13 mouse cellular contexts compared by ENCODE assay signal in the genomic region with DNA sequence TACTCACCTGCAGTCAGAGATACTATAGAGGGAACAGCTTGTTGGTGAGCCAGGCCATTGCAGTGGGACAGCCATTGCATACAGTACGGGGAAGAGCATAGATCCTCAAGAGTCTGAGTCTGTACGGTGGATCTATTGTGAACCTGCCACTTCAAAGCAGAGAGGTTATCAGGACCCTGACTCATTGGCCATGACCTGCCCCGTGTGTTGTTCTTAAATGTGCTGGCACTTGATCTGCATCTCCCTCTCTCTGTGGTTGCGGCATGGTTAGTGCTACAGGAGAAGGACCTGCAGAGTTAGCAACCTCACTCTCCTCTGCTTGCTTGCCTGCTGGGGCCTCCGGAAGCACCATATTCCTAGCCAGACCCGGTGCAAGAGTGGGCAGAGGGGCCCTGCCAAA. TPM values are rescaled to one million over a fixed set of nuclear protein-coding genes. Genes with fewer than 3 reads are reported as not detected.
DNase-seq lines count a peak whose midpoint lies in the region; ATAC-seq and TF ChIP-seq lines count a peak whose summit lies in the region.
"Had no signal": no experiment of that assay in that cellular context is flagged by ENCODE, and none has a peak within 500 bp of the region (broad histone marks: within the 10 kb centered on the region; RNA-seq: fewer than 3 reads in every experiment).

No protein-coding gene starts in this region.

- H3K27me3 ChIP-seq in intestine, postnatal 0 days (replicated peaks; ENCODE audit: control insufficient read depth, insufficient read depth, low read length), result no peaks in the 10 kb centered on the region
- no peaks in the 10 kb centered on the region for H3K27me3 ChIP-seq in intestine, embryonic 16.5 days (replicated peaks; ENCODE audit: control insufficient read depth, insufficient read depth, low read length)
- H3K27me3 ChIP-seq in limb, embryonic 13.5 days, result no peaks in the 10 kb centered on the region
- no peaks in the 10 kb centered on the region for H3K27me3 ChIP-seq in small intestine, adult 2 months (ENCODE audit: control insufficient read depth, insufficient read depth, low read length)
- H3K27me3 ChIP-seq: intestine, embryonic 15.5 days; neural tube, embryonic 12.5 days had no signal

- intact Hi-C loops in gastrocnemius, adult 2 months (cut with DNase I), result no loop called here

- H3K27ac ChIP-seq in gastrocnemius, adult 2 months, result no peak overlapping the region
- H3K27ac ChIP-seq in intestine, postnatal 0 days (ENCODE audit: low read depth, low read length), result no peak overlapping the region
- no peak overlapping the region for H3K27ac ChIP-seq in intestine, embryonic 16.5 days (ENCODE audit: low read length)
- no peak overlapping the region for H3K27ac ChIP-seq in limb, embryonic 13.5 days
- H3K27ac ChIP-seq in small intestine, adult 2 months (ENCODE audit: insufficient read depth, low read depth, low read length), result no peak overlapping the region
- H3K27ac ChIP-seq: intestine, embryonic 15.5 days; midbrain, embryonic 15.5 days; neural tube, embryonic 12.5 days had no signal

- no peaks in the 10 kb centered on the region for H3K9me3 ChIP-seq in intestine, postnatal 0 days (ENCODE audit: control insufficient read depth)
- no peaks in the 10 kb centered on the region for H3K9me3 ChIP-seq in intestine, embryonic 16.5 days (ENCODE audit: control insufficient read depth, low read length)
- H3K9me3 ChIP-seq in limb, embryonic 13.5 days, result no peaks in the 10 kb centered on the region
- H3K9me3 ChIP-seq: intestine, embryonic 15.5 days; midbrain, embryonic 15.5 days; neural tube, embryonic 12.5 days had no signal

- no peak overlapping the region for H3K9ac ChIP-seq in intestine, postnatal 0 days (ENCODE audit: low read depth, low read length)
- no peak overlapping the region for H3K9ac ChIP-seq in intestine, embryonic 16.5 days (ENCODE audit: low read depth, low read length)
- no peak overlapping the region for H3K9ac ChIP-seq in limb, embryonic 13.5 days
- H3K9ac ChIP-seq: intestine, embryonic 15.5 days; midbrain, embryonic 15.5 days; neural tube, embryonic 12.5 days had no signal

- TF ChIP-seq POLR2A in small intestine, adult 2 months (IDR thresholded peaks at IDR 0.05; ENCODE audit: low read depth, low read length), result no peak

- H3K4me3 ChIP-seq in gastrocnemius, adult 2 months, result peak overlapping the region; percentile 89
- no peak overlapping the region for H3K4me3 ChIP-seq in intestine, postnatal 0 days (ENCODE audit: low read depth, low read length)
- H3K4me3 ChIP-seq in intestine, embryonic 16.5 days (ENCODE audit: low read length), result no peak overlapping the region
- no peak overlapping the region for H3K4me3 ChIP-seq in limb, embryonic 13.5 days
- peak overlapping the region; percentile 10 for H3K4me3 ChIP-seq in small intestine, adult 2 months (ENCODE audit: low read depth, low read length)
- H3K4me3 ChIP-seq: intestine, embryonic 15.5 days; midbrain, embryonic 15.5 days; neural tube, embryonic 12.5 days had no signal

- TF ChIP-seq CTCF in gastrocnemius, adult 2 months (IDR thresholded peaks at IDR 0.05), result no peak
- no peak for TF ChIP-seq CTCF in intestine, postnatal 0 days (IDR thresholded peaks at IDR 0.05; ENCODE audit: low read depth)
- TF ChIP-seq CTCF in small intestine, adult 2 months (IDR thresholded peaks at IDR 0.05; ENCODE audit: extremely low read depth, insufficient read length, insufficient replicate concordance, low read depth, low read length), result no peak

- peak overlapping the region; percentile 93; the same call in 1 of the 2 replicates for H3K4me2 ChIP-seq in intestine, postnatal 0 days (replicated peaks; ENCODE audit: low read depth)
- no peak overlapping the region for H3K4me2 ChIP-seq in intestine, embryonic 16.5 days (ENCODE audit: low read depth, low read length)
- 0 out of 2 replicates have a peak overlapping the region, but pooled peaks have one; percentile 87 for H3K4me2 ChIP-seq in limb, embryonic 13.5 days (replicated peaks)
- H3K4me2 ChIP-seq: intestine, embryonic 15.5 days; midbrain, embryonic 15.5 days; neural tube, embryonic 12.5 days had no signal

- no peak for ATAC-seq in intestine, postnatal 0 days
- no peak for ATAC-seq in intestine, embryonic 16.5 days
- no peak for ATAC-seq in limb, embryonic 13.5 days (ENCODE audit: low FRiP score, low read depth)
- ATAC-seq: intestine, embryonic 15.5 days; midbrain, embryonic 15.5 days had no signal

- no peak for DNase-seq in gastrocnemius, adult 2 months
- DNase-seq in gastrocnemius, postnatal 25 days, result no peak
- no peak for DNase-seq in kidney, adult 11 months
- DNase-seq in adrenal gland, postnatal 25 days, result no peak
- DNase-seq: kidney, postnatal 14 days; thymus, postnatal 36 days had no signal

- H3K36me3 ChIP-seq in intestine, postnatal 0 days (ENCODE audit: control insufficient read depth, insufficient read depth), result no peaks in the 10 kb centered on the region
- no peaks in the 10 kb centered on the region for H3K36me3 ChIP-seq in intestine, embryonic 16.5 days (ENCODE audit: control insufficient read depth, insufficient read depth, low read length)
- no peaks in the 10 kb centered on the region for H3K36me3 ChIP-seq in limb, embryonic 13.5 days
- H3K36me3 ChIP-seq in small intestine, adult 2 months (ENCODE audit: control insufficient read depth, insufficient read depth, low read length), result no peaks in the 10 kb centered on the region
- H3K36me3 ChIP-seq: intestine, embryonic 15.5 days; midbrain, embryonic 15.5 days; neural tube, embryonic 12.5 days had no signal

- 0 out of 2 replicates have a peak, but pooled peaks cover 3% of the 10 kb centered on the region for H3K4me1 ChIP-seq in intestine, postnatal 0 days (replicated peaks; ENCODE audit: control insufficient read depth, insufficient read depth, low read length)
- H3K4me1 ChIP-seq in intestine, embryonic 16.5 days (ENCODE audit: control insufficient read depth, insufficient read depth, low read length), result peaks cover 8% of the 10 kb centered on the region; the same call in 1 of the 2 replicates
- peaks cover 21% of the 10 kb centered on the region for H3K4me1 ChIP-seq in limb, embryonic 13.5 days
- H3K4me1 ChIP-seq in small intestine, adult 2 months (ENCODE audit: control insufficient read depth, insufficient read depth, insufficient read length, low read length), result peaks cover 7% of the 10 kb centered on the region

- WGBS in intestine, postnatal 0 days, result 70% methylated on average over 6 of the region's 6 CpGs
- WGBS in intestine, embryonic 16.5 days, result 70% methylated on average over 6 of the region's 6 CpGs
- 82% methylated on average over 6 of the region's 6 CpGs for WGBS in limb, embryonic 13.5 days
- WGBS in small intestine, adult 2 months, result 53% methylated on average over 6 of the region's 6 CpGs

RNA-seq across cellular contexts. Expression of a gene that starts 43.7 kb away (rescaled TPM):
- total RNA-seq in gastrocnemius, adult 2 months (2021), result 1 to 10 TPM; 3.0 to 3.4 TPM
- total RNA-seq in gastrocnemius, postnatal 25 days (2021), result 1 to 10 TPM; 1.8 to 2.3 TPM
- polyA plus RNA-seq in intestine, postnatal 0 days (2015; fragmentation: Nextera tagmentation; extraction: Ambion mirVana), result 5.4 and 5.9 TPM in 2 replicates
- 5.0 and 5.4 TPM in 2 replicates for polyA plus RNA-seq in intestine, embryonic 16.5 days (2015; fragmentation: Nextera tagmentation; extraction: Ambion mirVana)
- polyA plus RNA-seq in limb, embryonic 13.5 days (2015; fragmentation: Nextera tagmentation; extraction: Ambion mirVana), result 6.6 and 6.7 TPM in 2 replicates
- polyA plus RNA-seq in small intestine, adult 2 months (2012; rRNA removed), result 0.99 and 2.8 TPM in 2 replicates
- total RNA-seq in adrenal gland, postnatal 25 days (2021), result 3.4 and 3.6 TPM in 2 replicates

RNA-seq across cellular contexts. Expression of a gene that starts 55.9 kb away (rescaled TPM):
- 1 to 10 TPM in 1 of 2 experiments, under 1 TPM in 1; 0.86 to 1.1 TPM for total RNA-seq in gastrocnemius, adult 2 months (2021)
- total RNA-seq in gastrocnemius, postnatal 25 days (2021), result 1 to 10 TPM; 1.6 to 3.3 TPM
- polyA plus RNA-seq in intestine, postnatal 0 days (2015; fragmentation: Nextera tagmentation; extraction: Ambion mirVana), result 3.1 and 3.3 TPM in 2 replicates
- 4.4 and 5.2 TPM in 2 replicates for polyA plus RNA-seq in intestine, embryonic 16.5 days (2015; fragmentation: Nextera tagmentation; extraction: Ambion mirVana)
- polyA plus RNA-seq in limb, embryonic 13.5 days (2015; fragmentation: Nextera tagmentation; extraction: Ambion mirVana), result 4.3 and 5.1 TPM in 2 replicates
- polyA plus RNA-seq in small intestine, adult 2 months (2012; rRNA removed), result 0.53 and 0.90 TPM in 2 replicates
- 0.95 and 1.4 TPM in 2 replicates for total RNA-seq in adrenal gland, postnatal 25 days (2021)

Comparison
In these comparisons a context has a peak if more than half of its experiments do, and no peak if none do; other contexts are left out.
1. H3K4me3 ChIP-seq: peak in gastrocnemius, adult 2 months (single experiment) and small intestine, adult 2 months (single experiment); none in intestine, postnatal 0 days (single experiment), intestine, embryonic 16.5 days (single experiment) and limb, embryonic 13.5 days (single experiment).